Mouse (Mus musculus) C2C12 (cell line): ENCODE results near the gene Ripply3.

ENCODE experiments used
- CEBPB ChIP-seq: IDR thresholded peaks from one replicate; pipeline ENCODE4 v1.6.1; 2011; ENCODE audit warnings: low read depth, mild to moderate bottlenecking, control low read depth, moderate library complexity
- CTCF ChIP-seq: IDR thresholded peaks from one replicate; pipeline ENCODE4 v1.5.1; 2011; ENCODE audit not compliant: control insufficient read depth, insufficient read depth, insufficient read length
- FOSL1 ChIP-seq: IDR thresholded peaks from one replicate; pipeline ENCODE4 v1.8.0; 2011; ENCODE audit warnings: mild to moderate bottlenecking, low read length; ENCODE audit not compliant: poor library complexity, insufficient read depth, severe bottlenecking
- MAX ChIP-seq: IDR thresholded peaks from one replicate; pipeline ENCODE4 v1.6.1; 2011; ENCODE audit warnings: mild to moderate bottlenecking, control low read depth
- MYOD1 ChIP-seq: IDR thresholded peaks from one replicate; pipeline ENCODE4 v1.6.1; 2011; ENCODE audit warnings: low read depth; ENCODE audit not compliant: control insufficient read depth, insufficient read length
- MYOG ChIP-seq: IDR thresholded peaks from one replicate; pipeline ENCODE4 v1.6.1; 2011; ENCODE audit not compliant: control insufficient read depth, insufficient read length; ENCODE audit errors: extremely low read depth
- USF1 ChIP-seq: IDR thresholded peaks from one replicate; pipeline ENCODE4 v1.6.1; 2011; ENCODE audit warnings: low read depth, mild to moderate bottlenecking, control low read depth, moderate library complexity

DNA sequence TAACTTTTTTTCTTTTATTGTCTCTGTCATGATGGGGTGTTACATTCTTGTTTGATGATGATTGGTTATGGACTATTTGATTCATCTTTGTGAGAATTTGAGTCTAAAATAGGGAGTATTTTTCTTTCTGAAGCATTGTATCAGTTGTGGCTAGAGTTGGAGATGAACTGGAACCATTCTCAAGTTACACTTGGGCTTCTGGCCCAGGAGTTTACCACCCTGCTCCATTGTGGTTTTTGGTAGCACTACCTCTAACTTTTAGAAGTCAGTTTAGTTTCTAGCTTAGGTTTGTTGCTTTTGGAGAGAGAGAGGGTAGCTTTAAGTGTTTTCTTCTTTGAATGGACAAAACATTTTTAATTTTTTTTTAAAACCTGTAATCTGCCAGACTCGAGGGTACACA is 51.2 kb downstream of the Ripply3 start:
- TF ChIP-seq CTCF (no peak), CEBPB (no peak), MAX (no peak), MYOG (no peak), USF1 (no peak), MYOD1 (no peak), FOSL1 (no peak)
